Mouse (Mus musculus) macrophage (primary cell): ENCODE data around the gene Ropn1. TPM values are rescaled to one million over a fixed set of nuclear protein-coding genes. Genes with fewer than 3 reads are reported as not detected.

Experiments
- H3K27ac ChIP-seq: fragments of 350-480 bp; formaldehyde crosslinking; 2 replicates; pipeline ENCODE4 v1.9.0; 2021
- H3K36me3 ChIP-seq: fragments of 350-480 bp; formaldehyde crosslinking; 2 replicates; pipeline ENCODE4 v1.9.0; 2021; ENCODE audit errors: inconsistent target
- H3K4me3 ChIP-seq: fragments of 350-480 bp; formaldehyde crosslinking; 2 replicates; pipeline ENCODE4 v1.9.0; 2021; ENCODE audit errors: inconsistent target
- H3K79me2 ChIP-seq: fragments of 350-480 bp; formaldehyde crosslinking; 2 replicates; pipeline ENCODE4 v1.9.0; 2021; ENCODE audit errors: inconsistent target
- WGBS: methylation state at CpG from one replicate; pipeline ENCODE4 v1.1.7; 2026; ENCODE audit warnings: inconsistent platforms; ENCODE audit not compliant: missing documents; 5-methylcytosine and 5-hydroxymethylcytosine counted together
- polyA plus RNA-seq: library from polyadenylated mRNA; stranded (reverse); fragments of 250-400 nt; gene quantifications from 3 replicates; pipeline ENCODE4 v1.2.4, GENCODE M21; 2018; ENCODE audit warnings: inconsistent platforms

The Ropn1 gene
- polyA plus RNA-seq, 1 experiment from 2014 or later, result not detected

GRCm38 (mm10) chr16:34711481-34711880 lies 61.8 kb downstream of the Ropn1 start:
- Histone ChIP-seq H3K4me3 (no peak overlapping the region), H3K36me3 (no peaks in the 10 kb centered on the region), H3K27ac (no peak overlapping the region), H3K79me2 (no peaks in the 10 kb centered on the region)
- 94% methylated on average over 3 of the region's 3 CpGs for WGBS

GRCm38 (mm10) chr16:34725156-34725555 lies 75.4 kb downstream of the Ropn1 start:
- Histone ChIP-seq H3K79me2 (no peaks in the 10 kb centered on the region), H3K4me3 (no peak overlapping the region), H3K36me3 (no peaks in the 10 kb centered on the region), H3K27ac (no peak overlapping the region)
- 90% methylated on average over 3 of the region's 3 CpGs for WGBS

Other genes with a start within 250 kb of the Ropn1 start
- 0.06 to 0.32 TPM (median 0.31 TPM) in 3 replicates for gene Kalrn, start 76.4 kb upstream of the Ropn1 start, polyA plus RNA-seq
- 1.0 to 3.2 TPM (median 1.2 TPM) in 3 replicates for gene Ccdc14, start 40.7 kb downstream of the Ropn1 start, polyA plus RNA-seq
- 0.12 to 0.38 TPM (median 0.22 TPM) in 3 replicates for gene Mylk, start 95.3 kb downstream of the Ropn1 start, polyA plus RNA-seq